Mouse (Mus musculus): ENCODE measurements around the gene Med19. TPM values are rescaled to one million over a fixed set of nuclear protein-coding genes. Genes with fewer than 3 reads are reported as not detected.

The Med19 gene
- polyA plus RNA-seq, 1 experiment: 20.4 TPM

- Histone ChIP-seq H3ac (ENCODE audit: control insufficient read depth, insufficient read length, low read depth) (no peak overlapping the region), H3K79me2 (ENCODE audit: control insufficient read depth, insufficient read depth) (peaks cover 24% of the 10 kb centered on the region), H3K27me3 (ENCODE audit: control insufficient read depth, insufficient read depth, insufficient read length) (no peaks in the 10 kb centered on the region), H3K79me3 (ENCODE audit: low read depth) (peaks cover 26% of the 10 kb centered on the region), H3K4me3 (ENCODE audit: insufficient read depth, poor library complexity, severe bottlenecking) (no peak overlapping the region), H3K36me3 (ENCODE audit: control insufficient read depth, insufficient read depth) (peaks cover 15% of the 10 kb centered on the region)
- TF ChIP-seq CTCF (IDR thresholded peaks at IDR 0.05; ENCODE audit: control insufficient read depth, insufficient read depth, insufficient read length) (no peak), MYOD1 (IDR thresholded peaks at IDR 0.05; ENCODE audit: control insufficient read depth, insufficient read length, low read depth) (no peak), FOSL1 (IDR thresholded peaks at IDR 0.05; ENCODE audit: insufficient read depth, low read length, poor library complexity, severe bottlenecking) (no peak), CEBPB (IDR thresholded peaks at IDR 0.05; ENCODE audit: low read depth) (no peak), MAX (IDR thresholded peaks at IDR 0.05) (no peak), MYOG (IDR thresholded peaks at IDR 0.05; ENCODE audit: control insufficient read depth, extremely low read depth, insufficient read length) (no peak), USF1 (IDR thresholded peaks at IDR 0.05; ENCODE audit: low read depth) (no peak)
Observed at GRCm38 (mm10) chr2:84717357-84717756, 39.2 kb downstream of the Med19 start.

DNA sequence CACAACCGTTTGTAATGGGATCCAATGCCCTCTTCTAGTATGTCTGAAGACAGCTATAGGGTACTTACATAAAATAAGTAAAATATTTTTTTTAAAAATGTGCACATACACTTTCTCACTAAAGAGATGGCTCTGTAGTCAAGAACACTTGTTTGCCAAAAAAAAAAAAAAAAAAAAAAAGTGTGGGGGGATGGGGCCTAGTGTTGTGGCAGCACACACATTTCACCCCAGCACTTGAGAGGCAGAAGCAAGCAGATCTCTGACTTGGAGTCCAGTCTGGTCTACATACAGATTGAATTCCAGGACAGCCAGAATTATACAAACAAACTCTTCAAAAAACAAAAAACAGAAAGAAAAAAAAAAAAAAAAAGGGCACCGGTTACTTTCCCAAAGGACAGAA lies 42.5 kb downstream of the Med19 start:
- no peak for TF ChIP-seq MAX (IDR thresholded peaks at IDR 0.05)
- no peak for TF ChIP-seq CEBPB (IDR thresholded peaks at IDR 0.05; ENCODE audit: low read depth)
- TF ChIP-seq CTCF (IDR thresholded peaks at IDR 0.05; ENCODE audit: control insufficient read depth, insufficient read depth, insufficient read length): no peak
- TF ChIP-seq USF1 (IDR thresholded peaks at IDR 0.05; ENCODE audit: low read depth): no peak
- TF ChIP-seq MYOD1 (IDR thresholded peaks at IDR 0.05; ENCODE audit: control insufficient read depth, insufficient read length, low read depth): no peak
- TF ChIP-seq MYOG (IDR thresholded peaks at IDR 0.05; ENCODE audit: control insufficient read depth, extremely low read depth, insufficient read length): no peak
- peaks cover 17% of the 10 kb centered on the region for H3K79me3 ChIP-seq (ENCODE audit: low read depth)
- no peak overlapping the region for H3ac ChIP-seq (ENCODE audit: control insufficient read depth, insufficient read length, low read depth)
- peaks cover 42% of the 10 kb centered on the region for H3K36me3 ChIP-seq (ENCODE audit: control insufficient read depth, insufficient read depth)
- no peak overlapping the region for H3K4me3 ChIP-seq (ENCODE audit: insufficient read depth, poor library complexity, severe bottlenecking)
- no peaks in the 10 kb centered on the region for H3K27me3 ChIP-seq (ENCODE audit: control insufficient read depth, insufficient read depth, insufficient read length)
- peaks cover 23% of the 10 kb centered on the region for H3K79me2 ChIP-seq (ENCODE audit: control insufficient read depth, insufficient read depth)

DNA sequence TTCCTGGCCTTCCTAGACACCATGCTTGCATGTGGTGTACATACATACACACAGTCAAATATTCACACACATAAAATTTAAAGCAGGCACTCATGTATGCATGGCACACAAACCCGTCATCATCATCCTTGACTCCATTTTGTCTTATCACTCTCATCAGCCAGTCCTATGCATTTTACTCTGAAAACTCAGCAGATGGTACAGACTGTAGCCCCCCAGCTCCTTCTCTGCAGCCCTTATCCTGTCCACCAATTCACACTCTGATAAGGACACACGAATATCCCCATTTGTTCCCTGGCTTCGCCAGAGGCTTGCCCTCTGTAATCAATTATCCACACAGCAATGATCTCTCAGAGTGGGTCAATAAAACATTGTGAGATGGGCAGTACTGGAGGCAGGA lies 43.0 kb downstream of the Med19 start:
- no peak overlapping the region for H3K4me3 ChIP-seq (ENCODE audit: insufficient read depth, poor library complexity, severe bottlenecking)
- peaks cover 27% of the 10 kb centered on the region for H3K79me2 ChIP-seq (ENCODE audit: control insufficient read depth, insufficient read depth)
- TF ChIP-seq CTCF (IDR thresholded peaks at IDR 0.05; ENCODE audit: control insufficient read depth, insufficient read depth, insufficient read length) (no peak), CEBPB (IDR thresholded peaks at IDR 0.05; ENCODE audit: low read depth) (no peak), MAX (IDR thresholded peaks at IDR 0.05) (no peak), FOSL1 (IDR thresholded peaks at IDR 0.05; ENCODE audit: insufficient read depth, low read length, poor library complexity, severe bottlenecking) (no peak), MYOD1 (IDR thresholded peaks at IDR 0.05; ENCODE audit: control insufficient read depth, insufficient read length, low read depth) (no peak), MYOG (IDR thresholded peaks at IDR 0.05; ENCODE audit: control insufficient read depth, extremely low read depth, insufficient read length) (no peak), USF1 (IDR thresholded peaks at IDR 0.05; ENCODE audit: low read depth) (no peak)
- no peaks in the 10 kb centered on the region for H3K27me3 ChIP-seq (ENCODE audit: control insufficient read depth, insufficient read depth, insufficient read length)
- peaks cover 22% of the 10 kb centered on the region for H3K79me3 ChIP-seq (ENCODE audit: low read depth)
- no peak overlapping the region for H3ac ChIP-seq (ENCODE audit: control insufficient read depth, insufficient read length, low read depth)
- H3K36me3 ChIP-seq (ENCODE audit: control insufficient read depth, insufficient read depth): peaks cover 46% of the 10 kb centered on the region

DNA sequence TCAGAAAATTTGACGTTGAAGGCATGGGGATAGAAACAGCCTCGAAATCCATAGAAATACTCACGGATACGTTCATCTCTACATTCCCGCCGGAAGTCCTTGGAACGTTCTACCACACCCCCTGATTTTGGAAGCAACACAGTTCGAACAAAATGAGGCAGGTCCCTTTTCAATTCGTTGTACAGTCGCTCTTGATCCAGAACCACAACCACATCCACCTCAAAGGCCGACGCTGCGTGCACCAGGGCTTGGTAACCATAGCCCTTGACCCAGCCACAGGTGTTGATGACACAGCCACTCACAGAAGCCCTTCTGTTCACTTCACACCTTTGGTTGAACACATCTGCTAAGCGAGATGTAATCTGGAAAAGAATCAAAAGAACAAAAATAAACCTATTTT lies 45.7 kb downstream of the Med19 start:
- Histone ChIP-seq H3K36me3 (ENCODE audit: control insufficient read depth, insufficient read depth) (peaks cover 46% of the 10 kb centered on the region), H3K79me2 (ENCODE audit: control insufficient read depth, insufficient read depth) (peaks cover 36% of the 10 kb centered on the region), H3ac (ENCODE audit: control insufficient read depth, insufficient read length, low read depth) (no peak overlapping the region), H3K79me3 (ENCODE audit: low read depth) (peaks cover 28% of the 10 kb centered on the region), H3K4me3 (ENCODE audit: insufficient read depth, poor library complexity, severe bottlenecking) (no peak overlapping the region), H3K27me3 (ENCODE audit: control insufficient read depth, insufficient read depth, insufficient read length) (no peaks in the 10 kb centered on the region)
- TF ChIP-seq USF1 (IDR thresholded peaks at IDR 0.05; ENCODE audit: low read depth) (no peak), CEBPB (IDR thresholded peaks at IDR 0.05; ENCODE audit: low read depth) (no peak), CTCF (IDR thresholded peaks at IDR 0.05; ENCODE audit: control insufficient read depth, insufficient read depth, insufficient read length) (no peak), FOSL1 (IDR thresholded peaks at IDR 0.05; ENCODE audit: insufficient read depth, low read length, poor library complexity, severe bottlenecking) (no peak), MYOD1 (IDR thresholded peaks at IDR 0.05; ENCODE audit: control insufficient read depth, insufficient read length, low read depth) (no peak), MYOG (IDR thresholded peaks at IDR 0.05; ENCODE audit: control insufficient read depth, extremely low read depth, insufficient read length) (no peak), MAX (IDR thresholded peaks at IDR 0.05) (no peak)

- no peak overlapping the region for H3K4me3 ChIP-seq (ENCODE audit: insufficient read depth, poor library complexity, severe bottlenecking)
- peaks cover 26% of the 10 kb centered on the region for H3K79me3 ChIP-seq (ENCODE audit: low read depth)
- H3ac ChIP-seq (ENCODE audit: control insufficient read depth, insufficient read length, low read depth): no peak overlapping the region
- peaks cover 36% of the 10 kb centered on the region for H3K79me2 ChIP-seq (ENCODE audit: control insufficient read depth, insufficient read depth)
- no peaks in the 10 kb centered on the region for H3K27me3 ChIP-seq (ENCODE audit: control insufficient read depth, insufficient read depth, insufficient read length)
- no peak for TF ChIP-seq CEBPB (IDR thresholded peaks at IDR 0.05; ENCODE audit: low read depth)
- no peak for TF ChIP-seq MAX (IDR thresholded peaks at IDR 0.05)
- TF ChIP-seq FOSL1 (IDR thresholded peaks at IDR 0.05; ENCODE audit: insufficient read depth, low read length, poor library complexity, severe bottlenecking): no peak
- peaks cover 46% of the 10 kb centered on the region for H3K36me3 ChIP-seq (ENCODE audit: control insufficient read depth, insufficient read depth)
Observed at GRCm38 (mm10) chr2:84725770-84726169, 47.6 kb downstream of the Med19 start.

DNA sequence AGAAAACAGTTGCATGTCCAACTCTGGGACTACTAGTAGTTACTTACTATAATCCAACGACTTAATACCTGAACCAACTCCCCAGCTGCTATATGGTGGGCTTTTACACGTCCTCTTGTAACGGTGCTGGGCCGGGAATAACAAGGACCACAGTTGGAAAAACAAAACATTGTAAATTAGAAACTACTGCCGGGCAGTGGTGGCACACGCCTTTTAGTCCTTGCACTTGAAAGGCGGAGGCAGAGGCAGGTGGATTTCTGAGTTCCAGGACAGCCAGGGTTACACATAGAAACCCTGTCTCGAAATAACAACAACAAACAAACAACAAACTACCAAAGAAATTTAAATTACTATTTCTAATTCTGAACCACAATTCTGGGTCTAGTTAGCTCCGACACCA lies 48.5 kb downstream of the Med19 start:
- H3ac ChIP-seq (ENCODE audit: control insufficient read depth, insufficient read length, low read depth): peak overlapping the region; percentile 46
- peaks cover 38% of the 10 kb centered on the region for H3K36me3 ChIP-seq (ENCODE audit: control insufficient read depth, insufficient read depth)
- H3K79me3 ChIP-seq (ENCODE audit: low read depth): peaks cover 24% of the 10 kb centered on the region
- peak overlapping the region; percentile 86 for H3K4me3 ChIP-seq (ENCODE audit: insufficient read depth, poor library complexity, severe bottlenecking)
- no peak for TF ChIP-seq USF1 (IDR thresholded peaks at IDR 0.05; ENCODE audit: low read depth)
- no peak for TF ChIP-seq CTCF (IDR thresholded peaks at IDR 0.05; ENCODE audit: control insufficient read depth, insufficient read depth, insufficient read length)
- TF ChIP-seq MYOG (IDR thresholded peaks at IDR 0.05; ENCODE audit: control insufficient read depth, extremely low read depth, insufficient read length): no peak
- no peak for TF ChIP-seq MYOD1 (IDR thresholded peaks at IDR 0.05; ENCODE audit: control insufficient read depth, insufficient read length, low read depth)
- TF ChIP-seq FOSL1 (IDR thresholded peaks at IDR 0.05; ENCODE audit: insufficient read depth, low read length, poor library complexity, severe bottlenecking): no peak
- no peak for TF ChIP-seq CEBPB (IDR thresholded peaks at IDR 0.05; ENCODE audit: low read depth)
- no peak for TF ChIP-seq MAX (IDR thresholded peaks at IDR 0.05)
- H3K27me3 ChIP-seq (ENCODE audit: control insufficient read depth, insufficient read depth, insufficient read length): no peaks in the 10 kb centered on the region
- peaks cover 36% of the 10 kb centered on the region for H3K79me2 ChIP-seq (ENCODE audit: control insufficient read depth, insufficient read depth)
